Mouse (Mus musculus): ENCODE results near the gene Gm10203. TPM values are rescaled to one million over a fixed set of nuclear protein-coding genes. Genes with fewer than 3 reads are reported as not detected.
"Not testable (repeated sequence)": the region's sequence is repeated elsewhere in the genome, so short reads cannot be mapped to it uniquely, and the experiment has no call there.

Gm10203 gene
- not detected in 2 replicates for polyA plus RNA-seq (2015; fragmentation: Nextera tagmentation; extraction: Ambion mirVana)

DNA sequence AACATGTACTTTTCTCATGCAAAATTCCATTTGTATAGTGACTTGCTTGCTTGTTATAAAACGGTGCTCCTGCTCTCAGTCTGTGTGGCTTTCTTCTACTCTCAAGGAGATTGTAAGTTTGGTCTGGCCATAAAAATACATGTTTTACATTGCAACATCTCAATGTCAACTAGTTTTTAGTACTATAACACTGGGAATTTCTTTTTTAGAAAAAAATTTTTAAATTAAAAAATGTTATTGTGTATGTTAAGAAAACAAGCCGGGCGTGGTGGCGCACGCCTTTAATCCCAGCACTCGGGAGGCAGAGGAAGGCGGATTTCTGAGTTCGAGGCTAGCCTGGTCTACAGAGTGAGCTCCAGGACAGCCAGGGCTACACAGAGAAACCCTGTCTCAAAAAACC lies at the start of gene Gm10203:
TSS of gene Gm10203 (plus strand) at position 301 of the 400 bp plus-strand sequence.
- H3K4me3 ChIP-seq (replicated peaks); H3K4me1 ChIP-seq; H3K9ac ChIP-seq; ATAC-seq (ENCODE audit: insufficient read depth, low FRiP score, low read depth); H3K36me3 ChIP-seq; H3K27ac ChIP-seq; H3K27me3 ChIP-seq (replicated peaks); H3K9me3 ChIP-seq; H3K4me2 ChIP-seq: not testable (repeated sequence)
- WGBS = 87% methylated on average over 8 of the region's 8 CpGs

DNA sequence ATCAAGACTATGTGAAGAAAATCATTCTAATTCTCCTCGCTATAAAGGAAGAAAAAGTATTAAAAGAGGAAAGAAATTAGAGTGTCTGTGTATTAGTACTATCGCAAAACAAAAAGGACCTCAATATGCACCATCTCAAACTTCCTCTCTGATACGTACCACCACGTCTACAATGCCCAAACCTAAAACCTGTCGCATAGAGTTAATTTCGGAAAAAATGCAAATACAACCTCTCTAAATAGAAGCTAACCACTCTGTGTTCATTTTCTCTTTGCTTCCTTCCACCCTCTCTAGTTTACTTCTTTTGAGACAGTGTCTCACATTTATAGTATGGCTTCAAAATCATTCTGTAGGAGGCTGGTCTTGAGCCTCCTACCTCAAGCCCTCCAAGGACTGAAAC lies 37.6 kb upstream of the Gm10203 start:
- no peak overlapping the region for H3K4me2 ChIP-seq
- no peaks in the 10 kb centered on the region for H3K4me1 ChIP-seq
- no peaks in the 10 kb centered on the region for H3K9me3 ChIP-seq
- ATAC-seq (ENCODE audit: insufficient read depth, low FRiP score, low read depth) = no peak
- no peak overlapping the region for H3K4me3 ChIP-seq (replicated peaks)
- WGBS = 93% methylated on average over 6 of the region's 6 CpGs
- H3K9ac ChIP-seq = no peak overlapping the region
- H3K27ac ChIP-seq = no peak overlapping the region
- H3K27me3 ChIP-seq (replicated peaks) = no peaks in the 10 kb centered on the region
- H3K36me3 ChIP-seq = no peaks in the 10 kb centered on the region

- 13% methylated on average over 5 of the region's 5 CpGs for WGBS
- Histone ChIP-seq H3K27ac (no peak overlapping the region), H3K4me2 (no peak overlapping the region)
These were observed 36.5 kb upstream of the Gm10203 start for GRCm38 (mm10) chr6:149093465-149093864.

DNA sequence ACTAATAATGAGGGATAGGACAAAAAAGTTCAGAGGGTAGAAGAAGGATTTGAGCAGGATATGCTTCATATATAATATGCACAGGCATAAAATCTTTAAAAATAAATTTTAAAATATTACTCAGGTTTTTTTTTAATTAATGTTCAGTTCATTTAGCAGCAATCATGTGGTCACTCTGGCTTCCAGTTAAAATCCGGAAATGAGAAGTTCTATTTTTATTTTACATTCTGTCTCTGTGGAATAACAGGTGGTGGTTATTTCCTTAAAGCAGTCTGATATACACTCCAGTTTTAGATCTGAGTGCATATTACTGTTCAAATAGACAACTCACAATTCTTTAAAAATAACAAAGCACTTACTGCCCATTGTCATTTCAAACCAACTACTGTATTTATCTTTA lies 35.4 kb upstream of the Gm10203 start:
- WGBS = 60% methylated on average over 1 of the region's 1 CpGs
- H3K36me3 ChIP-seq = no peaks in the 10 kb centered on the region
- H3K27me3 ChIP-seq (replicated peaks) = no peaks in the 10 kb centered on the region
- no peaks in the 10 kb centered on the region for H3K9me3 ChIP-seq
- H3K4me2 ChIP-seq = no peak overlapping the region
- H3K9ac ChIP-seq = no peak overlapping the region
- ATAC-seq (ENCODE audit: insufficient read depth, low FRiP score, low read depth) = no peak
- H3K27ac ChIP-seq = no peak overlapping the region
- H3K4me1 ChIP-seq = no peaks in the 10 kb centered on the region
- no peak overlapping the region for H3K4me3 ChIP-seq (replicated peaks)

More at GRCm38 (mm10) chr6:149093465-149093864, 36.5 kb upstream of the Gm10203 start:
- Histone ChIP-seq H3K4me1 (no peaks in the 10 kb centered on the region), H3K4me3 (replicated peaks) (no peak overlapping the region), H3K9me3 (no peaks in the 10 kb centered on the region), H3K9ac (no peak overlapping the region), H3K36me3 (no peaks in the 10 kb centered on the region), H3K27me3 (replicated peaks) (no peaks in the 10 kb centered on the region)
- no peak for ATAC-seq (ENCODE audit: insufficient read depth, low FRiP score, low read depth)

GRCm38 (mm10) chr6:149095389-149095788 lies 34.6 kb upstream of the Gm10203 start:
- Histone ChIP-seq H3K4me1 (no peaks in the 10 kb centered on the region), H3K27ac (no peak overlapping the region), H3K4me2 (no peak overlapping the region), H3K9me3 (no peaks in the 10 kb centered on the region), H3K9ac (no peak overlapping the region), H3K36me3 (no peaks in the 10 kb centered on the region), H3K27me3 (replicated peaks) (no peaks in the 10 kb centered on the region), H3K4me3 (replicated peaks) (no peak overlapping the region)
- no peak for ATAC-seq (ENCODE audit: insufficient read depth, low FRiP score, low read depth)
- WGBS = 65% methylated on average over 6 of the region's 6 CpGs

GRCm38 (mm10) chr6:149096233-149096632 lies 33.7 kb upstream of the Gm10203 start:
- no peak overlapping the region for H3K9ac ChIP-seq
- no peak for ATAC-seq (ENCODE audit: insufficient read depth, low FRiP score, low read depth)
- no peaks in the 10 kb centered on the region for H3K27me3 ChIP-seq (replicated peaks)
- H3K4me3 ChIP-seq (replicated peaks) = no peak overlapping the region
- H3K36me3 ChIP-seq = no peaks in the 10 kb centered on the region
- no peak overlapping the region for H3K4me2 ChIP-seq
- WGBS = 81% methylated on average over 2 of the region's 2 CpGs
- no peak overlapping the region for H3K27ac ChIP-seq
- no peaks in the 10 kb centered on the region for H3K9me3 ChIP-seq
- H3K4me1 ChIP-seq = no peaks in the 10 kb centered on the region

DNA sequence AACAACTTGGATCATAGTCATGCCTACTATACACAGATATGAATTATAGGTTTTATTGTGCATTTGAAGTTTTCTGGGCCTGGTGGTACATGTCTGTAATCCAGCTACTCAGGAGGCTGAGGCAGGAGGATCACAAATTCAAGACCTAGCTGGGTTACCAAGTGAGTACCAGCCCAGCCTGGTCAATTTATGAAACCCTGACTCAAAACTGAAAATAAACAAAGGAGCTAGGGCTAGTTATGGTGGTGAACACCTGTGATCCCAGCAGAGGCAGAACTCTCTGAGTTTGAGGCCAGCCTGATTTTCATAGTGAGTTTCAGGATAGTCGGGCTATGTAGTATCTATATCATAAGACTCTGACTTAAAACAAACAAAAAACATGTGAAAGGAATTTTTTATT lies 32.7 kb upstream of the Gm10203 start:
- Histone ChIP-seq H3K36me3 (no peaks in the 10 kb centered on the region), H3K9ac (no peak overlapping the region), H3K4me3 (replicated peaks) (no peak overlapping the region), H3K4me2 (no peak overlapping the region), H3K27me3 (replicated peaks) (no peaks in the 10 kb centered on the region), H3K27ac (no peak overlapping the region), H3K4me1 (no peaks in the 10 kb centered on the region), H3K9me3 (no peaks in the 10 kb centered on the region)
- 94% methylated on average over 1 of the region's 1 CpGs for WGBS
- ATAC-seq (ENCODE audit: insufficient read depth, low FRiP score, low read depth) = no peak

- Histone ChIP-seq H3K27me3 (replicated peaks) (no peaks in the 10 kb centered on the region), H3K9ac (no peak overlapping the region), H3K27ac (no peak overlapping the region), H3K9me3 (no peaks in the 10 kb centered on the region), H3K4me1 (no peaks in the 10 kb centered on the region), H3K36me3 (no peaks in the 10 kb centered on the region), H3K4me2 (no peak overlapping the region), H3K4me3 (replicated peaks) (no peak overlapping the region)
- ATAC-seq (ENCODE audit: insufficient read depth, low FRiP score, low read depth) = no peak
These were observed 31.0 kb upstream of the Gm10203 start for GRCm38 (mm10) chr6:149098993-149099392.

GRCm38 (mm10) chr6:149100174-149101075 lies 29.5 kb upstream of the Gm10203 start:
- WGBS = 1% methylated on average over 52 of the region's 52 CpGs

GRCm38 (mm10) chr6:149101076-149101942 lies 28.7 kb upstream of the Gm10203 start, which contains the start of gene Dennd5b:
TSS of gene Dennd5b (minus strand) at chr6:149101680.
- Histone ChIP-seq H3K36me3 (no peaks in the 10 kb centered on the region), H3K4me2 (peak within 1 kb of the TSS; percentile 86), H3K27ac (peak within 1 kb of the TSS; percentile 91), H3K9me3 (no peaks in the 10 kb centered on the region), H3K4me3 (replicated peaks) (peak within 1 kb of the TSS; percentile 82), H3K27me3 (replicated peaks) (no peaks in the 10 kb centered on the region), H3K4me1 (no peaks in the 10 kb centered on the region), H3K9ac (peak within 1 kb of the TSS; percentile 87)
- under 1% methylated on average over 114 of the region's 124 CpGs for WGBS
- peak; percentile 90 for ATAC-seq (ENCODE audit: insufficient read depth, low FRiP score, low read depth)

More at GRCm38 (mm10) chr6:149100174-149101075, 29.5 kb upstream of the Gm10203 start:
- Histone ChIP-seq H3K4me1 (no peaks in the 10 kb centered on the region), H3K4me2 (peak overlapping the region; percentile 86), H3K4me3 (replicated peaks) (peak overlapping the region; percentile 82), H3K27ac (peak overlapping the region; percentile 91), H3K27me3 (replicated peaks) (no peaks in the 10 kb centered on the region), H3K9ac (peak overlapping the region; percentile 87), H3K9me3 (no peaks in the 10 kb centered on the region), H3K36me3 (no peaks in the 10 kb centered on the region)
- peak; percentile 23 for ATAC-seq (ENCODE audit: insufficient read depth, low FRiP score, low read depth)

GRCm38 (mm10) chr6:149101943-149102243 lies 28.1 kb upstream of the Gm10203 start:
- no peak for ATAC-seq (ENCODE audit: insufficient read depth, low FRiP score, low read depth)
- H3K36me3 ChIP-seq = no peaks in the 10 kb centered on the region
- H3K27ac ChIP-seq = peak overlapping the region; percentile 91

DNA sequence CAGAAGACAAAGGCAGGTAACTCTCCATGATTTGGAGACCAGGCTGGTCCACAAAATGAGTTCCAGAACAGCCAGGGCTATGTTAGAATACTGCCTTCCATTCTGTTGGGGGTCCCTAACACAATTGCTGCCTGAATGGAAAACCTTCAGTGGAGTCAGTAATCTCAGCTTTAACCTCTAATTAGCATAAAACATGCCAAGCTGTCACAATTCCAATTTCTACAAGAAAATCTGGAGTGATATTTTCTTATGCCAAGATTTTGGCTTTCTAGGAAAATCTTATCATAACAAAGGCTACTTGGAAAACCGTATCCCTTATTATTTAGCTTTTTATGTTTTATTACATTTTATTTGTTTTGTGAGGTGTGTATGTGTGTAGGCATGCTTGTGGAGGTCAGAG lies 26.5 kb upstream of the Gm10203 start:
- Histone ChIP-seq H3K4me2 (no peak overlapping the region), H3K4me3 (replicated peaks) (no peak overlapping the region), H3K9ac (no peak overlapping the region), H3K4me1 (no peaks in the 10 kb centered on the region), H3K36me3 (no peaks in the 10 kb centered on the region), H3K27me3 (replicated peaks) (no peaks in the 10 kb centered on the region), H3K9me3 (no peaks in the 10 kb centered on the region), H3K27ac (no peak overlapping the region)
- ATAC-seq (ENCODE audit: insufficient read depth, low FRiP score, low read depth) = no peak
- 73% methylated on average over 1 of the region's 1 CpGs for WGBS

More at GRCm38 (mm10) chr6:149101943-149102243, 28.1 kb upstream of the Gm10203 start:
- Histone ChIP-seq H3K9me3 (no peaks in the 10 kb centered on the region), H3K27me3 (replicated peaks) (no peaks in the 10 kb centered on the region), H3K4me2 (peak overlapping the region; percentile 86), H3K4me1 (no peaks in the 10 kb centered on the region), H3K9ac (peak overlapping the region; percentile 87; the same call in 1 of the 2 replicates), H3K4me3 (replicated peaks) (peak overlapping the region; percentile 82)
- WGBS = 11% methylated on average over 7 of the region's 7 CpGs
